Mouse (Mus musculus) urinary bladder, postnatal 14 days (tissue): ENCODE data around the gene Mprip.
"Not testable (repeated sequence)": the region's sequence is repeated elsewhere in the genome, so short reads cannot be mapped to it uniquely, and the experiment has no call there.

ENCODE experiments used
- DNase-seq: peaks from one replicate; pipeline ENCODE4 v3.0.0; 2021; ENCODE audit warnings: low spot score

The Mprip gene

GRCm38 (mm10) chr11:59661005-59661404 is at the start of gene Mprip:
Gene Mprip (plus strand): TSS chr11:59661305.
- no peak for DNase-seq

DNA sequence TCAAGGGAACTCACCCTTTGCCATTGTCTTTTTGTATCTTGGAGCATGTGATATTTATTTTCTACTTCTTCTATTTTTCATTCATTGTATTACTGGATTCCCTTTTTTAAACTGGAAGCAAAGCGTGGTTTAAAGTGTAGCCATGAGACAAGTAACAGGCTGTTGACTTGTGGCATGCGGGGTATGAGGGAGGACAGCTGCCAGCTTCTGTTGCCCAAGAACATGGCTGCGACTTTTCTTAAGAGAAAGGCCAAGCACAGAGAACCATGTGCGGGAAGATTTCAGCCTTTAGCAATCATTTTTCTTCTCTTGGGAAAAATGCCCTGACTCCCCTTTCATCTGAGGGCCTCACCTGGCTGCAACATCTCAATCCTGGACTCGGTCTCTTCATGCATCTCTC is 49.5 kb upstream of the Mprip start:
- DNase-seq, result no peak

GRCm38 (mm10) chr11:59614120-59614519 is 47.0 kb upstream of the Mprip start:
- peak; percentile 41 for DNase-seq

DNA sequence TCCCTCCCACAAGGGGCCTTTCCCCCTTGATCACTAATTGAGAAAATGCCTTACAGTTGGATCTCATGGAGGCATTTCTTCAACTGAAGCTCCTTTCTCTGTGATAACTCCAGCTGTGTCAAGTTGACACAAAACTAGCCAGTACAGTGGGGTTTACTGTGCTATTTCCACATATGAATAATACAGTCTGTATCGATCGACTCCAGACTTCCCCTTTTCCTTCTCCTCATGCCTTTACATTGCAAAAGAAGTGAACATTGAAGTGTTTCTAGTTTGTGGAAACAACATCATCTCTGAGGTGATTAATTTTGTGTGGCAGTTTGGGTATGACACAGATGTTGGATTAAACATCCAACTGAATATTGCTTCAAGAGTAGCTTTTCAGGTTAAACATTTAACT is 44.1 kb upstream of the Mprip start:
- DNase-seq, result not testable (repeated sequence)

- DNase-seq, result no peak
Measured at GRCm38 (mm10) chr11:59622214-59622613, 38.9 kb upstream of the Mprip start.

DNA sequence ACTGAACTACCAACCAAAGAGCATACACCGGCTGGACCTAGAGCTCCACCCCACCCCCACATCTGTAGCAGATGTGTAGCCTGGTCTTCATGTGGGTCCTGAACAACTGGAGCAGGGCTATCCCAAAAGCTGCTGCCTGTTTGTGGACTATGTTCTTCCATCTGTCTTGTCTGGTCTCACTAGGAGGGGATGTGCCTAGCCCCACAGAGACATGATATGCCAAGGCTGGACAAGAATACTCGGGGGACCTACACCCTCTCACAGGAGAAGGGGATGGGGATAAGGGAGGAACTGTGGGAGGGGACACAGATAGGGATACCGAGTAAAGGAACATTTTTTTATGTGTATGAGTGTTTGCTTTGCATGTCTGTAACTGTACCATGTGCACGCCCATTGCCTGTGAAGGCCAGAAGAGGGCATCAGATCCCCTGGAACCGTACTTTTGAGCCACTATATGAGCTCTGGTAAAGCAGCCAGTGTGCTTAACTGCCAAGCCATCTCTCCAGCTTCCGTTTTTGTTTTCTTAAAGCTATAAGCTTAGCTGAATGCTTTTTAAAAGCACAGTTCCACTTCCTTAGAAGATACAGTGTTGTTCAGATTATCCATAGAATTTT is 37.0 kb upstream of the Mprip start:
- DNase-seq, result peak; percentile 71

DNA sequence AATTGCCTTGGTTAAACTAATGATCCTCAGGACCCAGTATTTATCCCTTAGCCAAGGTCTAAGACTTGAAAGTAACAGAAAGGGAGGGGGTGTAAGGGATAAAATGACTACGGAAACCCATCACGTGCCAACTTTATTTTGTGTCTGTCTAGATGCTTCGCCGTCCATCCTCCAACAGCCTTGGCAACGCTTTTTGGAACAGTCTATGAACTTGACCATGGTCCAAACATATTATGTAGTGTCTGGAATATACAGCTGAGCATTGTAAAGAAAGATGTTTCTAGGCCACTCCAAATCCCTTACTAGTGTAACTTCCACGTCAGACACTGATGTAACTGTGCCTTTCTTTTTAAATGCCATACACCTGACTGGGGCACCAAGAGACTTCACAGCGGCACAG is 34.9 kb upstream of the Mprip start:
- no peak for DNase-seq

DNA sequence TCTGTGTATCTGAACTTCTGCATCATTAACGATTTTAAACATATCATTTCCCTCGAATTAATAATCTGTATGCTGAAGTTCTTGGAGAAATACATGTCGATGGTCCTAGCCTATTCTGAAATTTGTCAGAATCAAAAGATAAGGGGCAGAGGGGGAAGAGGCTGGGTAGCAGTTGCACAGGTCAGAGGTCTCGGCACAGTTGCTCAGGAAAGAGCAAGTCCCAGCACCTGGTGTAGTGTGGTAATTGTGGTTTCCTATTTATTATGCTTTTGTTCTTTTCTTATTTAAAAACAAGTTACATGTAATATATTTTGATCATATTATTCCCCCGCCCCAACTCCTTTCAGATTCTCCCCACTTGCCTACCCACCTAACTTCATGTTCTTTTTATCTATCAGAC is 32.9 kb upstream of the Mprip start:
- DNase-seq, result no peak

- no peak for DNase-seq
Measured at GRCm38 (mm10) chr11:59629871-59630270, 31.2 kb upstream of the Mprip start.

DNA sequence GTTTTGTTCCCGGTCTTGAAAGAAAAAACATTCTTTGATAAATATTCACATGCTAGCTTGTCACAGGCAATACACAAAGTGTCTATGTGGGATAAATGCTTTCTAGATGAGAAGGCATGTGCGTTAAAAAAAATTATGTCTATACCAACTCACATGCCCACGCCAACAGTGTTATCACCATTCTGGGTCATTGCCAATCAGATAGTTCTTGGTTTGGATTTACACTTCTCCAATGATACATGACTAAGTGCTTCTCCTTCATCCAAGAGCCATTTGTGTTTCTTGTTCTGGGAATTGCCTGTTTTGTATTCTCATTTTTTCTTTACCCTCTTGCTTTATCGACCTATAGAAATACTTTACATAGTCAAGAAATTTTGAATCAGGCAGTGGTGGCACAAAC is 29.1 kb upstream of the Mprip start:
- DNase-seq, result no peak

- DNase-seq, result peak; percentile 45
Measured at GRCm38 (mm10) chr11:59633037-59633436, 28.1 kb upstream of the Mprip start.

DNA sequence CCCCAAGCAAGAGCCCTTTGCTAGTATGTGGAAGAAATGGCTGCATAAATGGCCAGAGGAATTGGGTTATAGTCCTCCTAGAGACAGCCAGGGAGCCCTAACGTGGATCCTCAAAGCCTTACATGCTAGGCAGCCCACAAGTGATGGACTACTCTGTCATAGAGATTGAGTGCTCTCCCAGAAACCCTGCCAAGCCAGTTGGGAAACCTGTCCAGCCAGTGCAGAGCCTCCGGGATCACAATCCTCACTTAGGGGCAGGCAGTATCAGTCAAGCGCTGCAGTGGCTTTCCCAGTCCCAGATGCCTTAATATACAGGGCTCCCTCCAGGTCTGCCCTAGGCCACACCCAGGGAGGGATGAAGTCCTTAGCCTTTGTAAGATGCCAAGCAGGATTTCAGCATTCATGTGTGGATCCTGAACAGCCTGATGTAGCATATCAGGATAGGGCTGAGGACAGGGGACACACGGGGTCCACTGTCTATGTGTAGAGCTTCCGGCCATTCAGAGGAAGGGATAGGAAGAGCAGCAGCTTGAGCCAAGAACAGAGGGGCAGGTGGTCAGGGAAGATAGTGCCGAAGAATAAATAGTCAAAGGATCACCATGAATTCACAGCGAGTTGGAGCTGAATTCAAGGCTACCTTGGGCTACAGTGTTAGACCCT is 27.0 kb upstream of the Mprip start:
- DNase-seq, result peak; percentile 77

GRCm38 (mm10) chr11:59635251-59635795 is 25.8 kb upstream of the Mprip start:
- peak; percentile 67 for DNase-seq

GRCm38 (mm10) chr11:59635821-59636694 is 25.0 kb upstream of the Mprip start:
- DNase-seq, result no peak

- no peak for DNase-seq
Measured at GRCm38 (mm10) chr11:59636695-59637414, 24.2 kb upstream of the Mprip start.

DNA sequence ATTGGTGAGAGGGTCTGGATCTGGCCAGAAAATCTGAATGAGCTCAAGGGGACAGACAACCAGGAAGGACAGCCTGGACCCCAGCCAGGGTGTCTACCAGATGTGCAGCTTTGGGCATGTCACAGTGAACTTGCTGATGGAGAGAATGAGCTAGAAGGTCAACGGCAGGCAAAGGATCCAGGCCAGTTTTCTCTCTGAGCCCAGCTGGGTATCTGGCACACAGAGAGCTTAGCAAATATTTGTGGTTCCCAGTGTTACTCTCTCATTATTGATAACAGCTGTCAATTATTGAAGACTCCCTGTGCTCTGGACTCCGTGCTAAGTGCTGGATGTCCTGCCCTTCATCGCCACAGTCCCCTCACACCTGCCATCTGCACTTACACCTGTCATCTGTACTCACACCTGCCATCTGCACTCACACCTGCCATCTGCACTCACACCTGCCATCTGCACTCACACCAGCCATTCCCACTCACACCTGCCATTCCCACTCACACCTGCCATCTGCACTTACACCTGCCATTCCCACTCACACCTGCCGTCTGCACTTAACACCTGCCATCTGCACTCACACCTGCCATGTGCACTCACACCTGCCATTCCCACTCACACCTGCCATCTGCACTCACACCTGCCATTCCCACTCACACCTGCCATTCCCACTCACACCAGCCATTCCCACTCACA is 21.0 kb upstream of the Mprip start:
- DNase-seq, result no peak

- DNase-seq, result no peak
Measured at GRCm38 (mm10) chr11:59641227-59641626, 19.9 kb upstream of the Mprip start.

- no peak for DNase-seq
Measured at GRCm38 (mm10) chr11:59642420-59642819, 18.7 kb upstream of the Mprip start.

DNA sequence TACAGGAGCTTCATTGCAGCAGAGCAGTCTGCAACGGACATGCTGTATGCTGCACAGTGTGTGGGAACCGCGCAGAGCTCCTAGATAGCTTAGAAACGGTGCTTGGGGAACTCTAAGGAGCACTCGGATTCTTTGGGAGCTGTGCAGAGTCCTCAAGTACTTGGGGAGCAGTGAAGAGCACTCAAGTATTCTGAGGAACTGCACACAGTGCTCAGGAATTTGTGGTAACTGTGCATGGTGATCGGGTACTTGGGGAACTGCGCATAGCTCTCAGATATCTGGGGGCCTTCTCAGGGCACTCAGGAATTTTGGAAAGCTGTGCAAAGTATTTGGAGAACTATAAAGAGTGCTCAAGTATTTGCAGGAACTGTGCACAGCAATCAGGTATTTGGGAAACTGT is 16.1 kb upstream of the Mprip start:
- DNase-seq, result no peak

- DNase-seq, result no peak
Measured at GRCm38 (mm10) chr11:59649058-59649457, 12.0 kb upstream of the Mprip start.

GRCm38 (mm10) chr11:59653003-59653402 is 8.1 kb upstream of the Mprip start:
- no peak for DNase-seq
